Mouse (Mus musculus): ENCODE measurements around the gene Foxp4.

The Foxp4 gene

DNA sequence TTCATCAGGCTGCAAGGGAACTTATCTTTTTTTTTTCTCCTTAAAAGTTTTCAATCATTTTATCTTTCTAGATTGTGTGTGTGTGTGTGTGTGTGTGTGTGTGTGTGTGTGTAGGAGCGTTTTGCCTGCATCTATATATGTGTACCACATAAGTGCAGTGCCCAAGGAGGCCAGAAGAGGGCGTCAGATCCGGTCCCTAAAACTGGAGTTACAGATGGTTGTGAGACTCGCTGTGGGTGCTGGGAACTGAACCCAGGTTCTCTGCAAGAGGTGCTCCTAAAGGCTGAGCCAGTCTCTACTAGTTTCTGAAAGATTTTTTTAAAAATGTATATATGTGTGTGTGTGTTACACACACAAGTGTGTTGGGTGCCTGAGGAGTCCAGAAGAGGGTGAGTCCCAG lies 5.0 kb upstream of the Foxp4 start:
- 91% methylated on average over 4 of the region's 4 CpGs for WGBS

DNA sequence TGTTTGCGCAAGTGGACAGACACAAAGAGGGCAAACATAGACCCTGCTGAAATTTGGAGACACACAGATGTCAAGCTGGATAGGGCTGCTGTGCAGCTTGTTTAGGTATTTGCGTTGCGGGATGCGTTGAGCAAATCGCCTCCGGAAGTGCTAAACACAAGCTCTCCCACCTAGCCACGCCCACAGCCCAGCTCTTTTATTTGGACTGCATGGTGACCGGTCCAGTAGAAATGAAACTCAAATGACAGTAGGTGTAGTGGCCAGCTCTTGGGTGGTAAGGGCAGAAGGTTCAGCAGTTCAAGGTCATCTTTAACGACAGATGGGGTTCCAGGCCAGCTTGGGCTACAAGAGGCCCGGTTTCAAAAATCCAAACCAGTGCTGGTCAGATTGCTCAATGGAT lies 1.5 kb upstream of the Foxp4 start:
- 60% methylated on average over 10 of the region's 10 CpGs for WGBS

DNA sequence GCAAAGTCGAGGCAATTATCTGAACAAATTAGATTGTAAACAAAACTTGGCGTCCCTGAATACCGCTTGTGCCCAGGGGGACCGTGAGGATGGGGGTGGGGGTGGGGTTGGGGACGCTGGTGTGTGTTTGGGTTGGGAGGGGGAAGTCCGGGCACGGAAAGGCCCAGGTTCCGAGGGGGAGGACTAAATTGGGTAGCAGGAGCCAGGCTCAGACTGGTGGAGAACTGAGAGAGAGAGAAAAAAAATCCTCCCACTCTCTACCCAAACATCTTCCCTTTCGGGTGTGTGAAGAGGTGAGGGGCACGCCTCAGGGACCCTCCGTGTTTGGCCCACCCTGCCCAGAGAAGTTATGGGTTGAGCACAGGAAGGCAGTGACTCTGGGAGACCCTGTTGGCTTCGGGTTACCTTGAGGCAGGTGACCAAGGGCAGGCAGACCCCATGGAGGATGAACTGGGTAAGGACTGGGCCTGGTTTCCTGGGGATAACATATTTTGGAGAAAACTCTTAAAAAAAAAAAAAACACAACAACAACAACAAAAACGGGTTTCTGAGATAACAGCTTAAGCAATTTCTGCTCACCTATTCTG lies 988 bp upstream of the Foxp4 start:
- 11% methylated on average over 13 of the region's 13 CpGs for WGBS

DNA sequence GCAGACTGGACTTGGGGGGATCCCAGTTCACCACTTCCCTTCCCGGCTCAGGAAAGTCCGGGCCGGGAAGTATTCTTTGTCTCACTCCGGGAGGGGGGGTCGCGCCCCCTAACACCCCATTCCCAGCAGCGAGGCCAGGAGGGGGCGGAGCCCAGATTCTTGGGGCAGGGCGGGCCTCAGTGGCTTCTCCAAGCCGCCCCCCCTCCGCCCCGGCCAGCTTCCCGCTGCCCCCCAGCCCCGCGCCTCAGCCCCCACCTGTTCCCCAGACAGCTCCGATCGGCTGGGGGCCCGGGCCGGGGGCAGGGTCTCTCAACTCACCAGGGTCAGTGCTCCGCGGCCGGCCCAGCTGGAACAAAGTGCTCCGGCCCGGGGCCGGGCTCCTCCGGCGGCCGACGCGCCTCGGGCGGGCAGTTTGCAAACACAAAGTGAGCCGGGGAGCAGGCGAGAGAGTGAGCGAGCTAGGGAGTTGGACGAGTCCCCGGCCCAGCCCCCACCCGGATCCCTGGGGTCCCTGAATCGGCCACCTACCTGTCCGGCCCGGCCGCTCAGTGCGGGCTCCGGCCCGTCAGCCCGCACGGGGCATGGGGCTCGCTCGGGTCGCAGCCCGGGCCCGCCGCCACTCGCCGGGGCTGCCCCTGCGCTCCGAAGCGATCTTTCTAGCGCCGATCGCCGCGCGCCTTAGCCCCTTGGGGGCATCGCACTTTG lies 615 bp downstream of the Foxp4 start:
- WGBS: under 1% methylated on average over 65 of the region's 65 CpGs

DNA sequence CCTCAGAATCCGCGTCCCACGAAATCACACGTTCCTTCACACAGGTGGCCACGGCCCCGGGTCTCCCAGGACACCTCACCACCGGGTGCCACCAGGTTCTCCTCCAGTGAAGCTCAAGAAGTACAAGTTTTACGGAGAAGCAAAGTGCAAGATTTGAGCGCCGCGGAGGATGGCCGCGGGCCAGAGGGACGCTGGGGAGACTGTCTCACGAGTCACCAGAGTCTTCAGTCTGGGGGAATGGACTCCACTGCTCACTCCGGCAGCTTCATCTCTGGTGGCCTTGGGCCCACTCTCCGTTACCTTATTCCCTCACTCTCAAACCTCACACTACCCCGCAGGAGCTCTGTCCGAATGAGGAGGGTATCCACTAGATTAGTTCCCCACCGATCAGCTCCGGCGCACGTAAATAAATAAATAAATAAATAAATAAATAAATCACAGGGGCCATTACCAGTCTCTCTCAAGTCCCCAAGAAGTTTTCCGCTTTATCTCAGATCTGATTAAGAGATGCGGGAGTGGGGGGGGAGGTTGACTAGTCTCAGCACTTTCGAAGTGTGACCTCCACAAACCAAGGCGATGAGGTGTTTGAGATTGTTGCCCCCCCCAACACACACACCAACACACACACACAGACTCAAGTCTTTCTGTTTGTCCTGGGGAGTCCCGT lies 1.3 kb downstream of the Foxp4 start:
- WGBS: 2% methylated on average over 28 of the region's 28 CpGs

DNA sequence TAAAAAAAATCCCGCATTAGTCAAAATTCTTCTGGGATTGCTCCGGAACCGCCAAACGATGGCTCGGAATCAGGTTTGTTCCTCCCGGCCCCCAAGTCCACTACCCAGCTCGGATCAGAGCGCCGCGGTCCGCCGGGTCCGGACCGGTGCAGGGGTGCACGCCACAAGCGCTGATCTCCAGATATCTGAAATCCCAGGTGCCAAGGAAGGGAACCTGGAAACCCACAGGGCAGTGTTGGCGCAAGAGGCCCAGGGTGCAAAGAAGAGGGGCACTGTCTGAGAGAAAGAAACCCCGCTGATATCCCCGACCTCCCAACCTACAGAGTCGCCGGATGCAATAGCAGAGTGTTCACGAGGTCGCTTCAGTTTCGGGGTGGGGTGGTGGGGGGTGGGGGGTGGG lies 1.9 kb downstream of the Foxp4 start:
- WGBS: 5% methylated on average over 24 of the region's 24 CpGs

DNA sequence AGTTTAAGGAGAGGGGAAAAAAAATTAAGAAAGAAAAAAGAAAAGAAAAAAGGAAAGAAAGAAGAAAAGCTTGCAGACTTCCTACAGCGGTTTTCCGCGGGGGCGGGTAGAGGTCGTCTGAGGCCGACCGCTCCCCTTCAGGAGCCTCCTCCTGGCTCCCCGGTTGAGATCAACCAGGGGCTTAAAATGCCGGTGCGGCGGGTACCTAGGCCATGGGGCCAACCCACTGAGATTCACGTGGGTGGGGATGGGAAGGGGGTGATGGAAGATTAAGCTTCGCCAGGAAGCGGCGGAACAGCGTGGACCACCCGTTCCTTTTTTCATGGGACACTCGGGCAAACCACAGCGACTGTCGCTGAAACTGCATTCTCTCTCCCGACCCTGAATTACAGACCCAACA lies 2.3 kb downstream of the Foxp4 start:
- 12% methylated on average over 21 of the region's 21 CpGs for WGBS

DNA sequence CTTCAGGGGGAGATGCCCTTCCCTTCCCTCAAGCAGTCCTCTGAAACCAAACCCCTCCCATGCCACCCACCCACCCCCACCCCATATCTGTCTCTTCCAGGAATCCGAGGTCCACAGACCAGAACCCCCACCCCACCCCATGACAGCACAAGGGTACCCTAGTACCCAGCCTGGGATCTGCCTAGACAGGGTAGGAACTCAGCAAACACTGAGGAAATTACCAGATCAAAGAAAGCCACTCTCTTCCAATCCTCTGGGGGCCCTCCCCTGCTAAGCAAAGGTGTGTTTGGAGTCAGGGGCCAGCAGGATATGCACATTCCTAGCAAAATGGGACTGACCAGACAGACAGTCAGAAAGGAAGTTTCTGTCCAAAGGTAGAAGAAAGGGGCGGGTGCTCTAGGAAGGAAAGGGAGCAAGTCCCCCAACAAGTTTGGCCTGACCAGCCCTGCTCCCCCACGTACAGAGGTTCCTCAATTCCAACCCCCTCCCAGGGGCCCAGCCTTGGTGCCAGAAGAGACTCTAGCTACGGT lies 3.2 kb downstream of the Foxp4 start:
- WGBS: 78% methylated on average over 4 of the region's 4 CpGs

DNA sequence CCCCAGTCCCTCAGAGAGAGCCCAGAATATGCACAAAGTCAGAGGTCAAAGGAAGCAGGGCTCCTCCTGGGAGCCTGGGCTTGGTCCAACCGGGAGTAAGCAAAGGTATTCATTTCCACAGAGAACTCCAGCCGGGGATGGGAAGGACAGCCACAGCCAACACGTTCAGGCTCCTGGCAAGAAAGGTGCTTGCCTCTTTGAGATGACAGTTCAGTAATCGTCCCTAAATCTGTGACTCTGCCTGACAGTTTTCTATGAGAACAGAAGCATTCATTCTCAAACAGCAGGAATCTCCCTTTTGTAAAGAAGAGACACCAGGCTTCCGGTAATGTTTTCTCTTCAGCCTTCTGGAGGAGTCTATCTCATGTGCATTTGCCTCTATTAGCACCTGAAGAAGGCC lies 4.6 kb downstream of the Foxp4 start:
- 80% methylated on average over 5 of the region's 5 CpGs for WGBS

DNA sequence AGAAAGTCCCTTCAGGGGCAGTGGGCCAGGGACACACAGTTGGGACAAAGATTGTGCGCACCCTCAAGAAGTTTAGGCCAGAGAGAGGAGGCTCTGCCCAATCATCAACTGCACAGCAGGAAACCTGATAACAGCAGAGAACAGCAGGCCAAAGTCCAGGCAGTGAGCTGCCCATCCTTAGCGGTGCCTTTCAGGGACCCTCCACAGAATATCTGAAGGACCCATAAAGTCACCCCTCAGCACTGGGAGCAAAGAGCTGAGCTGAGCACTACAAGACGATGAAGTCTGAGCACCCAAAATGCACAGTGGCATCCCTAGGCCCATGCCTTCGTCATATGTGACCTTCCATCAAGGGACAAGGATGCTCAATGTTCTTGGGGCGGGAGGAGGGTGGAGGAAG lies 6.5 kb downstream of the Foxp4 start:
- 95% methylated on average over 5 of the region's 5 CpGs for WGBS

DNA sequence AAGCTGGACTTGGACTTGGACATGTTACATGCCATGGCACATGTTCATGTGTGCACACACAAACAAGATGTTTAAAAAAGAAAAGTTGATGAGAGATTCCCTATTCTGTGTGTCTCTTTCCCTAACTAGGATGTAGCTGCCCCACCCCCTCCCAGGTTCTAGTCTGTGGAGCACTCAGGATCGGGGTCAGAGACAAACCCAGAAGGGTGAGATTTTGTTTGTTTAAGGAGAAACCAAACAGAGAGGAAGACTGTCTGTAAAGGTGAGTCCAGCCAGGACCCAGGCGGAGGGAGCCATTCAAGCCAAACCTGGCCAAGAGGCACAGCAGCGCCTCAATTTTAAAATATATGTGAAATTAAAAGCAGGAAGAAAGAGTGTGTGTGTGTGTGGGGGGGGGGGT lies 7.2 kb downstream of the Foxp4 start:
- 91% methylated on average over 3 of the region's 3 CpGs for WGBS

DNA sequence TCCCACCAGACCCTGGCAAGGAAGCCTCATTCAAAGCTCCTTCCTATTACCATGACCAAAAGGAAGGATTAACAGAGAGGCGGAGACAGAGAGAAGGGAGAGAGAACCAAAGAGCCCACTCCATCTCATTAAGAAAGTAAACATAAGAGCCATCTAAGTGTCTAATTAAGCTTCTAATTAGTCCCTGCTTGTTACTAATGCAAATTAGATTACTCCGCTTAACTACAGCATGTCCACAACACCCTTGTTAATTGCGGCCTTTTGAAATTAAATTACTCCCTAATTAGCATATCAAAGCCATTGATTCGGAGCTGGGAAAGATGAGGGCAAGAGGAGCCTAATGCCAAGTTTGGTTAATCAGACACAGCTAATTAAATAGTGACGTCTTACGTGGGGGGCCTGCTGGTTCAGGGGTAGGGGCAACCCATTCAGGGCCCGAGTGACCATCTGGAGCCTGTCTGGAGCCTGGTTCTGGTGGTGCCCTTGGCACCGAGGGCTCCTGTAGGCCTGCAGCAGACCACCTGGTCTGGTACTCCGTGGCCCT lies 9.7 kb downstream of the Foxp4 start:
- WGBS: 69% methylated on average over 9 of the region's 9 CpGs

DNA sequence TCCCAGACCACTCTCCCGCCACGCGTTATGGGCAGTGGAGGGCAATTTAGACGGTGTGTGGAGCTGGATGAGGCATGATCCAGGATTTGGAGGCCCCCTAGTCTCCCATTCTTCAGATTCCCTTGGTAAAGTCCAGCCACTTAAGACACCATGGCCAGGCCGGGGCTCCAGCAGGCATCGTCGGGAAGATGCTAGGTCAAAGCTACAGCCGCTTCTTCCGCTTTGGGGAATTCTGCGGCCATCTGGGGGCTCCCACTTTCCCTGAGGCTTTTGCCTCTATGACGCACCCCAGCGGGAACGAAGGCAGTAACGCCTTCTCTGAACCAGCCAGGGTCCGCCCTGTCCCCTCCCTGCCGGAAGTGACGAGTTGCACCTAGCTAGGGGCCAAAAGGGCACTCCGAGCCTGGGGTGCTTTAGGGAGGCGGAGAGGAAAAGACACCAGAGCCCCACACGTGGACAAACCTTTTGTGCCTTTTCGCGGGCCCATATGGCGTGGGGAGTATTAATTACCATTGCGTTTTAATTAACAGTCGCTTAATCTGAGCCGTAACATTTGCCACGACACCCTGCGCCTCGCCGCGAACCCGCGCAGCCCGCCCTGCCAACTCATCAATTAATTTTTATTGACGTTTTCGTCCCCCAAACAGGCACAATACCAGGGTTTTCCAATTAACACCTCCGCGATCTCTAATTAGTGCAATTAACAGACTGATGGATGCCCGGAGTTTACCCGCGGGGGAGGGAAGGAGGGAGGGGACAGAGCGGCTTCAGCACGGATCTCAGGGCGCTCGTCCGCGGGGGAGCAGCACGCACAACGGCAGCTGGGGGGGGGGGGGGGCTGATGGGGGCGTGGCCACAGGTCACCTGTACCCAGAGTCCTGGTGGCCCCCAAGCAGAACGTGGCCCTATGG lies 15.1 kb downstream of the Foxp4 start:
- WGBS: 23% methylated on average over 51 of the region's 51 CpGs

DNA sequence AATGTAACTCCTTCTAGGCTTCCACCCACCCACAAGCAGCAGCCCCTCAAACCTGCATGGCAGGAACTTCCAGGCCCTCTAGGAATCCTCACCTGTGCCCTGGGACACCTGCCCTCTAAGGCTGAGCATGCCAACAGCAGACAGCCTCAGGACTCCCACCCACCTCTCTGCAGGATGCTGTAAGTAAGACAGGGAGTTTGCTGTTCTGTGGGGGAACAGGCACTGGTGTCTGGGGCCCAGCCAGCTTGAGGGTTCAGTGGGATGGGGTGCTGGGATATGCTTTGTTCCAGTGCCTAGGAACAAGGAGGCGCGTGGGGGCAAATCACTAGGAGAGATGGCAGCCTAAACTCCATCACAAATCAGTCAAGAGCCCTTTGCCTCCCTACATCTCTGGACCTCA lies 16.4 kb downstream of the Foxp4 start:
- WGBS: 84% methylated on average over 2 of the region's 2 CpGs

DNA sequence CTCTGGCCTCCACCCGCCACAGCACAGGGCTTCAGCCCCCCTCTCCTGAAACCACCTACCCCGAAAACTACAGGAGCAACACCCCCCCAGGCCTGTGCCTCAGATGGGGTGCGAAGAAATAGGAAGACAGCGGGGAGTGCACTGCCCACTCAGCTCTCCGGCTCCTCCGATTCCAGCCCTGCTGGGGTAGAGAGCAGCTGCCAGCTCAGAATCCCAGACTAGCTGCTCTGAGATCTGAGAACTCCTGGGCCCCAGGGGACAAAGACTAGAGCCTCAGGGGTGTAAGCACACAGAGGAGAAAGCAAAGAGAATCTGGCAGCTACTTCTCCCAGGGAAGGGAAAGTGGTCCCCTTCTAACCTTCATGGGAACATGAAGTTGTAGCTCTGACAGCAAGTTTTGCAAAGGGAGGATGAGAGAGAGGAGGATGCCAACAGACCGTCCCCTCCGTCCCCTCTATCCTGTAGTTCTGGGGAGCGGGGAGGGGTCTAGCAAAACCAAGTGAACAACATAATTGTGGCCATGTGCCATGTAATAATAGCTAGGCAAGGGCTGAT lies 17.0 kb downstream of the Foxp4 start:
- 70% methylated on average over 9 of the region's 9 CpGs for whole genome bisulfite sequencing

DNA sequence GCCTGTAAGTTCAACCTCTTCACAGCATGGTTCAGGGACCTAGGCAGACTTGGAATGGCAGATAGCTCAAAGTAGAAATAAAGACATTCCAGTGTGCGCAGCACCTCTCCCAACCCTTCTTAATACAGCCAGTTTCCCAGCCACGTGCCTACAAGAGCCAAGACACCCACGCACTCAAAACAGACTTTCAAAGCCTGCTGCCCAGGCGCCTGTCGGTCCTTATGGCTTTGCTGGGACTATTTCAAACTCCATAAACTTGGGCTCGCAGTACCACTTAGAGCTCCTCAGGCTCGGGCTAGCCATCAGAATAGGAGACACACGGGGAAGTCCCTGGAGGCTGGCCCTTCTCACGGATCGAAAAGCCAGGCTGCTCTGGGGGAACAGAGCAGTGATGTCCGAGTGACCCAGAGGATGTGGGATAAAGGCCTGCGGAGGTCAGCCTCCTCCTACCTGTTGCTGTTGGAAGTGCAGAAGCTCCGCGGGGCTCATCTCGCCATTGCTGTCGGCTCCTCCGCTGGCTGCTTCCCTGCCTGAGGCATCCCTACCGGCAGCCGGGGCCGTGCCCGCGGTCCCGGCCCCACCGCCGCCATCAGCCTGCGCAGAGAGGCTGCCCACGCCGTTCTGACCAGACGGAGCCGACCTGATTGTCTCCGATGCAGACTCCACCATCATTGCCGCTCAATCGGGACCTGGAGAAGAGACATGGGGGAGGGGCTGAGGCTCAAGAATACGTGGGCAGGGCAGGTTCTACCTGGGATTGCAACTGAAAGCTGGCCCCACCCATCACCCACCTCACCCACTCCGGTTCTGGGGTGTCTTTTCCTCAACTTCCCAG lies 20.4 kb downstream of the Foxp4 start:
- WGBS: 51% methylated on average over 35 of the region's 35 CpGs

DNA sequence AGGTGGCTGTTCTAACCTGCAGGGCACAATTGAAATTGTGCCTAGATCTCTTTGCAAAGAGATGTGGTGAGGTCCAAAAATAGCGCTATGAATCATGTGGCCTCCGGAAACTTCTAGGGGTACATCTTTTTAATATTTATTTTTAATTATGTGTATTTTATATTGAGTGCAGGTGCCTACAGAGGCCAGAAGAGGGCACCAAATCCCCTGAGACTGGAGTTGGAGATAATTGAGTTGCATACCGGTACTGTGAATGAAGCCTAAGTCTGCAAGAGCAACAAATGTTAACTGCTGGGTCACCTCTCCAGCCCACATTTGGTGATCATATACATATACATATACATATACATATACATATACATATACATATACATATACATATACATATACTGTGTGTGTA lies 22.7 kb downstream of the Foxp4 start:
- WGBS: 71% methylated on average over 3 of the region's 3 CpGs

DNA sequence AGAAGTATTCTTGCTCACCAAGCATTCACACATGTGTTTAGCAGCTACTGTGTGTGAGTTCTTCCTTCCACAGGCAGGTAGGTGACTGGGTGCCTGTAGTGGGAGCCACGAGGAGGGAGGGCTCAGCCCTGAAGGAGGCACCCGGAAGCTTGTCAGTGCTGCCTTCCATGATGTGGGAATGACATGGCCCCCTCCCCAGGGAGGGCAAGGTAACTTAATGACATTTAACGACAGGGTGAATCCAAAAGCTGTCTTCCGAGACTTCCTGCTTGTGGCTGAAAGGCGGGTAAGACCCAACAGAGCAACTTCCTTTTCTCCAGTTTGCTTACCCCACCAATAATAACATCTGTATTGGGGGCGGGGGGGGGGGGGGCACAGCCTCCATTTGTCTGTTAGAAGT lies 23.7 kb downstream of the Foxp4 start:
- WGBS: 73% methylated on average over 6 of the region's 6 CpGs

DNA sequence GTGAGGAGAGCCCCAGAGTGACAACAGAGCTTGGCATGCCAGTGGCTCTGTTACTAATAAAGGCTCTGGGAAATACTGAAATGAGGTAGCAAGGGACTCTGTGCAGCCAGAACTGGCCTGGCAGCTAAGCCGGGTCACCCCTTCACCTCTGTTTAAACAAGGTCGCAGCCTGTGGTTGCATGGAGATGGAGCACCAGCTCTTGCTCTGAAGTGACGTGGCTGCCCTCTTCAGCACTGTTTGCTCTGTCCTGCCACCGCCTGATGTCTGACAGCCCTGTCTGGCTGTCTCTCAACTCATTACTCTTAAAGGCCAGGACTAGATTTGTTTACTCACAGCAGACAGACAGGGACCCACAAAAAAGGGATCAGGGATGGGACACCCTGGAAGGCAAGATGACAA lies 25.3 kb downstream of the Foxp4 start:
- WGBS: 79% methylated on average over 4 of the region's 4 CpGs

DNA sequence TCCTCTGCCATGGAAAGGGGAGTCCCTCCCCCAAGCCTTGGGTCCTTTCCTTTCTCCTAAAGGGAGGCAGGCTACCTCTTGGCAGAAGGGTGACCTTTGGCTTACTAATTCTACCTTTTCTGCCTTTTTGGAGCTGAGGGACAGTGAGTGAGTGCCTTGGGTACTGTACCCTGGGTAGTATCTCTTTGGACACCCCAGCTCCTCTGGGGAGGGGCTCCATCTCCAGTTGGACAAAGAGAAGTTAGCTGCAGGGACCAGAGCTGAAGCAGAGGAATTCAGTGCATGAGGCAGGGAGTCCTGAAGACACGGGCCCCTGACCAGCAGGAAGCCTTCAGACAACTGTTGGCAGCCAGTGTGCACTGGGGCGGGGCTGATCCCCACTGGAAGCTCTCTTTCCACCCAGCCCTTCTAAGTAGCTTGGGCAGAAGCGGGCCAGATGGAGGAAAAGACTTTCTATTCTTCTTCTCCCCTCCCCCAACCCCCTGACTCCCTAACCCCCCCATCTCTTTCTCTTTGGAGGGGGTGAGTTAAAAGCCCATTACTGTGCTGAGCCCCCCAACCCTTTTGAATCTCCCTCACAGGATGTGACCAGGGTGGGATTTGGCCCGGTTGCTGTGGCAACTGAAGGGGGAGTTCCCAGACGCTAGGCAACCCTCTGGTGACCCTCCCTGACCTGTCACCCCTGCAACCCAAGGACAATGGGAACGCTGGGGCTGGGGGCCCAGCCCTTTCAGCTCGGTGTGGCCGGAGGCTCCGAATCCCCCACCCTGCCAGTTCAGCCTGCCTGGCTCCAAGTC lies 26.3 kb downstream of the Foxp4 start:
- WGBS: 52% methylated on average over 9 of the region's 9 CpGs
